Mouse (Mus musculus) embryonic fibroblast, embryonic 13.5 days (primary cell): ENCODE results near the gene Gsta1. TPM values are rescaled to one million over a fixed set of nuclear protein-coding genes. Genes with fewer than 3 reads are reported as not detected.
"Not testable (repeated sequence)": the region's sequence is repeated elsewhere in the genome, so short reads cannot be mapped to it uniquely, and the experiment has no call there.

Source experiments
- H3K27ac ChIP-seq: 2 replicates; pipeline ENCODE4 v1.5.1; 2012; ENCODE audit warnings: low read length, control low read depth, inconsistent platforms; ENCODE audit not compliant: insufficient read depth
- H3K4me1 ChIP-seq: 2 replicates; pipeline ENCODE4 v1.6.1; 2011; ENCODE audit warnings: low read length; ENCODE audit not compliant: control insufficient read depth, insufficient read depth
- H3K4me3 ChIP-seq: 2 replicates; pipeline ENCODE4 v1.5.1; 2011; ENCODE audit warnings: mild to moderate bottlenecking, control low read depth, low read length; ENCODE audit not compliant: insufficient read depth
- CTCF ChIP-seq: IDR thresholded peaks from 2 replicates; pipeline ENCODE4 v1.5.1; 2011; ENCODE audit warnings: mild to moderate bottlenecking, control low read depth, low read length, moderate library complexity, borderline replicate concordance; ENCODE audit not compliant: insufficient read depth
- POLR2A ChIP-seq: IDR thresholded peaks from 2 replicates; pipeline ENCODE4 v1.6.1; 2011; ENCODE audit warnings: low read depth, mild to moderate bottlenecking, control low read depth, low read length, moderate library complexity
- polyA plus RNA-seq: library from polyadenylated mRNA; stranded (reverse); fragments of >200 nt; gene quantifications from 2 replicates; pipeline ENCODE4 v1.2.4, GENCODE M21; 2011; ENCODE audit warnings: low read depth; ENCODE audit not compliant: missing spikeins, insufficient read length

Gene Gsta1
- not detected in 2 replicates for polyA plus RNA-seq

- not testable (repeated sequence) for H3K4me1 ChIP-seq, H3K27ac ChIP-seq, H3K4me3 ChIP-seq
These were observed at the start of gene Gsta1 for GRCm38 (mm10) chr9:78230461-78230860. Gene Gsta1, plus strand, starts transcription at chr9:78230656.

- not testable (repeated sequence) for H3K4me1 ChIP-seq, H3K4me3 ChIP-seq, H3K27ac ChIP-seq
These were observed 48.0 kb upstream of the Gsta1 start, which contains the start of gene Gsta4 for GRCm38 (mm10) chr9:78182474-78182873. Gene Gsta4, plus strand, starts transcription at chr9:78182774.

- Histone ChIP-seq H3K27ac (no peak overlapping the region), H3K4me3 (no peak overlapping the region), H3K4me1 (peaks cover 4% of the 10 kb centered on the region; the same call in 1 of the 2 replicates)
- no peak for TF ChIP-seq POLR2A
- no peak for TF ChIP-seq CTCF
These were observed 44.8 kb upstream of the Gsta1 start for GRCm38 (mm10) chr9:78185686-78186085.

GRCm38 (mm10) chr9:78188910-78189309 is 41.5 kb upstream of the Gsta1 start:
- TF ChIP-seq CTCF, result no peak
- no peak for TF ChIP-seq POLR2A

GRCm38 (mm10) chr9:78190651-78191634 is 39.5 kb upstream of the Gsta1 start:
- TF ChIP-seq CTCF (no peak), POLR2A (0 out of 2 replicates have a peak, but pooled peaks have one; percentile 16)
- H3K27ac ChIP-seq, result no peak overlapping the region
- peak overlapping the region; percentile 13 for H3K4me3 ChIP-seq
- peaks cover 8% of the 10 kb centered on the region; the same call in 1 of the 2 replicates for H3K4me1 ChIP-seq

More at GRCm38 (mm10) chr9:78188910-78189309, 41.5 kb upstream of the Gsta1 start:
- Histone ChIP-seq H3K27ac (no peak overlapping the region), H3K4me1 (peaks cover 10% of the 10 kb centered on the region; the same call in 1 of the 2 replicates), H3K4me3 (no peak overlapping the region)

DNA sequence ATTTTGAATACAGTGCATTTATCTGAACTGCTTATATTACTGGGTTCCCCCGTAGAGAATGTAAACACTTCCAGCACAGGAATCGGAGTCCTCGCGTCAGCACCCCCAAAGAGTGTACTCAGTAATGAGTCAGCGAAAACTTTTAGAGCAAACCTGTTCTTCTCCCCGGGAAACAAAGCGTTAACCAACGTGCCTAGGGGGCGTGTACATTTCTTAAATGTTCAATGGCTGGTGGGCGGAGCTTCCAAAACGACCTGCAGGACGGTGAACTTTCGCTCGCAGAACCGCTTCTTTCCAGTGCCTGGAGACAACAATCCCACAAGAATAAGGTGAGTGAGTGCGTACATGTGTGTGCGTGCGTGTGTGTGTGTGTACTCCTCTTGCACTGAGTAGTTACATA is 38.7 kb upstream of the Gsta1 start:
- TF ChIP-seq CTCF (no peak), POLR2A (peak; percentile 66)
- Histone ChIP-seq H3K4me3 (peak overlapping the region; percentile 13), H3K4me1 (peaks cover 8% of the 10 kb centered on the region; the same call in 1 of the 2 replicates), H3K27ac (no peak overlapping the region)

DNA sequence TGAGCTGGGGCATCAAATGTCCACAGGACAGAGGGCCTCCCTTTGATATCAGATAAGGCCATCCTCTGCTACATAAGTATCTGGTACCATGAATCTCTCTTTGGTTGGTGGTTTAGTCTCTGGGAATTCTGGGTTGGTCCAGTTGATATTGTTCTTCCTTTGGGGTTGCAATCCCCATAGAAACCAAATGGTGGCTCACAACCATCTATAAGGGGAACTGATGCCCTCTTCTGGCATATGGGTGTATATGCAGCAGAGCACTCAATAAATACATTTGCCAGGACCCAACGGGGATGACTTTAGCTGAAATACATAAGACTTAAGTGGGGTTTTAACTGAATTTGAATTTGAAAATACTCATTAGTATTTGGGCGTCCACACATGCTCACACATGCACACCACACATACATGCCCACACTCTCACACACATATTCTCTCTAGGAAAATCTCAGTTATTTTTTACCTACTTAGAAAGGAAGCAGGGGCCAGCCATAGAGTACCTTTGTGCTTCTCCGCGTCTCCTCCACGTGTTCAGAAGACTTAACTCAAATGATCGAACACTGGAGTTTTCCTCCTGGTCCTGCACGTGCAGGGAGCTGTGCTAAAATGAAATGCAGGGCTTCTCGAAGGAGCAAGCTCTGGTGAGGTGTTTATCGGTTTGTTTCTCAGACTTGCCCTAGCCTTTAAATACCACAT is 36.4 kb upstream of the Gsta1 start:
- Histone ChIP-seq H3K4me1 (peaks cover 8% of the 10 kb centered on the region; the same call in 1 of the 2 replicates), H3K27ac (no peak overlapping the region), H3K4me3 (no peak overlapping the region)
- TF ChIP-seq CTCF (no peak), POLR2A (no peak)

- TF ChIP-seq POLR2A (no peak), CTCF (no peak)
- H3K4me1 ChIP-seq, result peaks cover 8% of the 10 kb centered on the region; the same call in 1 of the 2 replicates
These were observed 35.4 kb upstream of the Gsta1 start for GRCm38 (mm10) chr9:78195034-78195433.

DNA sequence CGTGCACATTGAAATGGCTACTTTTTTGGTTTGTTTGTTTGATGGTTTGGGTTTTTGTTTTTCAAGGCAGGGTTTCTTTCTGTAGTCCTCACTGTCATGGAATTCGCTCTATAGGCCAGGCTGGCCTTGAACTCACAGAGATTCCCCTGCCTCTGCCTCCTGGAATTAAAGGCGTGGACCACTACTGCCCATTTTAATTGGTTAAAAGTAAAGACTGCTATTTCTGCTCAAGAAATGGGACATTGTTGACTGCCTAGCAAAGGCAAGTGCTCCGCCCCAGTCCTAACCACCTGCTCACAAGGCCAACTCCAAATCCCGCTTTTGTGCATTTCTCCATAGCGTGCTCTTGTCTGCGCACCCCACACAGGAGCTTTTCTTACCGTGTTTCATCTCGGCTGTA is 32.7 kb upstream of the Gsta1 start:
- no peak overlapping the region for H3K27ac ChIP-seq
- TF ChIP-seq POLR2A, result no peak
- no peak for TF ChIP-seq CTCF
- no peaks in the 10 kb centered on the region for H3K4me1 ChIP-seq
- no peak overlapping the region for H3K4me3 ChIP-seq

More at GRCm38 (mm10) chr9:78195034-78195433, 35.4 kb upstream of the Gsta1 start:
- no peak overlapping the region for H3K27ac ChIP-seq
- H3K4me3 ChIP-seq, result no peak overlapping the region

GRCm38 (mm10) chr9:78204194-78204593 is 26.3 kb upstream of the Gsta1 start:
- no peak for TF ChIP-seq CTCF
- Histone ChIP-seq H3K4me1 (no peaks in the 10 kb centered on the region), H3K27ac (no peak overlapping the region), H3K4me3 (no peak overlapping the region)
